ENCODE assay signal across 9 mouse cellular contexts in the genomic region with DNA sequence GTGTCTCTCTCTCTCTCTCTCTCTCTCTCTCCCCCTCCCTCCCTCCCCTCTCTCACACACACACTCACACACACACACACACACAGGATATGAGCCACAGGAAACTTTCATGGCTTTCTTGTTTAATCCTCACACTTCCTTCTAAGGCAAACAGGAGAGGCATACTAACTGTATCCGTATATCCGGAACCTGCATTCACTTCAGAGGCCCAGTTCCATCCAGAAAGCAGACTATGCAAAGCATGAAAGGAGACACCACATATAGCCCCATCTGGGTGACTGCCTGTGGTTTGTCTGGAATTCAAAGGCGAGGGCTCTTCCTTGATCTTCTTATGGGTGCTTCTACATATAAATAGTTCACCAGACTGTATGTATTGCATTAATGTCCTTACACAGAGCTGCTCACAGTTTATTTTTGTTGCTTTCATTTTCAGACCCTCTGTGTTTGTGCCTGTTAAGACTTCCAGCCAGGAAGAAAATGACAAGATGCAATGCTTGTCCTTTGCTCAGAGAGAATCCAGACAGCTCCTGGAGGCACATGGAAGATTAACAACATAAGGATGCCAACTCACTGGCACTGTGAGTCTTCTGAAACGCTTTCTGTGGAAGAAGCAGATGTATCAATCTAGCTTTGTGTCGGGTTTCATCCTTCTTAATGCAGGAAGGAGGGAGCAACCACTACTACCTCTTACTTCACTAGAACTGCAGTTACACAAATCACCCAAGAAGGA. TPM values are rescaled to one million over a fixed set of nuclear protein-coding genes. Genes with fewer than 3 reads are reported as not detected.
A peak's percentile ranks its signal among the peaks of the same experiment; 100 is the strongest.
DNase-seq lines count a peak whose midpoint lies in the region; ATAC-seq and TF ChIP-seq lines count a peak whose summit lies in the region.
"Had no signal": no experiment of that assay in that cellular context is flagged by ENCODE, and none has a peak within 500 bp of the region (broad histone marks: within the 10 kb centered on the region; RNA-seq: fewer than 3 reads in every experiment).

No protein-coding gene starts in this region.

- peak overlapping the region; percentile 91 for H3K27ac ChIP-seq in heart, adult 2 months
- peak overlapping the region; percentile 20; the same call in 1 of the 2 replicates for H3K27ac ChIP-seq in midbrain, embryonic 16.5 days (ENCODE audit: low read length)
- H3K27ac ChIP-seq in midbrain, embryonic 14.5 days (replicated peaks; ENCODE audit: low read depth, low read length): no peak overlapping the region
- peak overlapping the region; percentile 6; the same call in 1 of the 2 replicates for H3K27ac ChIP-seq in hindbrain, embryonic 15.5 days (replicated peaks)
- H3K27ac ChIP-seq in stomach, embryonic 15.5 days: peak overlapping the region; percentile 58

- H3K36me3 ChIP-seq in heart, adult 2 months (ENCODE audit: control insufficient read depth, insufficient read depth, low read length): peaks cover 53% of the 10 kb centered on the region
- 0 out of 2 replicates have a peak, but pooled peaks cover 4% of the 10 kb centered on the region for H3K36me3 ChIP-seq in midbrain, embryonic 16.5 days (ENCODE audit: control insufficient read depth, insufficient read depth, low read length)
- no peaks in the 10 kb centered on the region for H3K36me3 ChIP-seq in midbrain, embryonic 14.5 days (ENCODE audit: control insufficient read depth, insufficient read depth, low read length)
- no peaks in the 10 kb centered on the region for H3K36me3 ChIP-seq in hindbrain, embryonic 15.5 days
- H3K36me3 ChIP-seq in stomach, embryonic 15.5 days: no peaks in the 10 kb centered on the region

- H3K79me2 ChIP-seq in heart, adult 2 months (replicated peaks; ENCODE audit: control insufficient read depth, insufficient read depth, low read length): peaks cover 5% of the 10 kb centered on the region

- TF ChIP-seq EP300 in heart, adult 2 months (IDR thresholded peaks at IDR 0.05; ENCODE audit: insufficient read depth, low read depth, low read length): no peak

- H3K9ac ChIP-seq in heart, adult 2 months (ENCODE audit: low read depth, low read length): no peak overlapping the region
- H3K9ac ChIP-seq in midbrain, embryonic 16.5 days (ENCODE audit: low read depth, low read length): no peak overlapping the region
- no peak overlapping the region for H3K9ac ChIP-seq in midbrain, embryonic 14.5 days (replicated peaks; ENCODE audit: low read length)
- no peak overlapping the region for H3K9ac ChIP-seq in hindbrain, embryonic 15.5 days
- H3K9ac ChIP-seq in stomach, embryonic 15.5 days: no peak overlapping the region

- no peak for DNase-seq in heart, adult 2 months
- no peak for DNase-seq in heart, postnatal 14 days
- no peak for DNase-seq in midbrain, embryonic 14.5 days
- DNase-seq in cerebellum, postnatal 4 days (ENCODE audit: low spot score in 2 of 2): no peak
- DNase-seq in cerebellum, postnatal 25 days: no peak
- DNase-seq: cerebellum, adult 11 months had no signal

- TF ChIP-seq POLR2A in heart, adult 2 months (IDR thresholded peaks at IDR 0.05; ENCODE audit: insufficient read depth, low read depth, low read length): no peak

- 32% methylated on average over 5 of the region's 5 CpGs for WGBS in heart, adult 2 months
- WGBS in midbrain, embryonic 16.5 days: 83% methylated on average over 5 of the region's 5 CpGs
- WGBS in midbrain, embryonic 14.5 days: 89% methylated on average over 5 of the region's 5 CpGs
- 84% methylated on average over 5 of the region's 5 CpGs for WGBS in hindbrain, embryonic 15.5 days
- whole genome bisulfite sequencing in stomach, embryonic 15.5 days: 44% methylated on average over 5 of the region's 5 CpGs

- TF ChIP-seq CTCF in heart, adult 2 months (IDR thresholded peaks at IDR 0.05): no peak

- ATAC-seq in midbrain, embryonic 16.5 days: no peak
- no peak for ATAC-seq in midbrain, embryonic 14.5 days (ENCODE audit: low FRiP score, low TSS enrichment)
- no peak for ATAC-seq in hindbrain, embryonic 15.5 days (ENCODE audit: low FRiP score, low read depth)
- ATAC-seq in stomach, embryonic 15.5 days (ENCODE audit: insufficient read depth, low FRiP score, low read depth): no peak

- H3K4me2 ChIP-seq in midbrain, embryonic 16.5 days (ENCODE audit: low read length): no peak overlapping the region
- no peak overlapping the region for H3K4me2 ChIP-seq in midbrain, embryonic 14.5 days (ENCODE audit: low read length)
- H3K4me2 ChIP-seq in hindbrain, embryonic 15.5 days: no peak overlapping the region
- no peak overlapping the region for H3K4me2 ChIP-seq in stomach, embryonic 15.5 days

- H3K4me3 ChIP-seq in heart, adult 2 months: no peak overlapping the region
- H3K4me3 ChIP-seq in midbrain, embryonic 16.5 days (ENCODE audit: low read depth, low read length): no peak overlapping the region
- no peak overlapping the region for H3K4me3 ChIP-seq in midbrain, embryonic 14.5 days (replicated peaks; ENCODE audit: low read depth, low read length)
- no peak overlapping the region for H3K4me3 ChIP-seq in hindbrain, embryonic 15.5 days
- no peak overlapping the region for H3K4me3 ChIP-seq in stomach, embryonic 15.5 days (replicated peaks)

- intact Hi-C loops in heart, adult 2 months (cut with DNase I): loop anchor here (1.0 kb wide), 1 partner anchor 16 kb away; no protein-coding TSS in a partner anchor
- intact Hi-C loops in heart, postnatal 14 days (cut with DNase I): no loop called here

- no peaks in the 10 kb centered on the region for H3K27me3 ChIP-seq in heart, adult 2 months (ENCODE audit: control insufficient read depth, insufficient read depth, low read length)
- H3K27me3 ChIP-seq in midbrain, embryonic 16.5 days (ENCODE audit: control insufficient read depth, insufficient read depth, low read depth, low read length): no peaks in the 10 kb centered on the region
- H3K27me3 ChIP-seq in midbrain, embryonic 14.5 days (ENCODE audit: control insufficient read depth, insufficient read depth, low read length): no peaks in the 10 kb centered on the region
- no peaks in the 10 kb centered on the region for H3K27me3 ChIP-seq in hindbrain, embryonic 15.5 days
- no peaks in the 10 kb centered on the region for H3K27me3 ChIP-seq in stomach, embryonic 15.5 days (replicated peaks)

- H3K4me1 ChIP-seq in heart, adult 2 months (ENCODE audit: control insufficient read depth, insufficient read depth, low read length): peaks cover 60% of the 10 kb centered on the region
- H3K4me1 ChIP-seq in midbrain, embryonic 16.5 days (ENCODE audit: control insufficient read depth, insufficient read depth, low read length): peaks cover 2% of the 10 kb centered on the region; the same call in 1 of the 2 replicates
- no peaks in the 10 kb centered on the region for H3K4me1 ChIP-seq in midbrain, embryonic 14.5 days (ENCODE audit: control insufficient read depth, insufficient read depth, low read length)
- peaks cover 25% of the 10 kb centered on the region for H3K4me1 ChIP-seq in hindbrain, embryonic 15.5 days (replicated peaks)
- H3K4me1 ChIP-seq in stomach, embryonic 15.5 days: peaks cover 76% of the 10 kb centered on the region

- no peaks in the 10 kb centered on the region for H3K9me3 ChIP-seq in midbrain, embryonic 16.5 days (replicated peaks; ENCODE audit: control insufficient read depth, low read length, poor library complexity, severe bottlenecking)
- H3K9me3 ChIP-seq in midbrain, embryonic 14.5 days (ENCODE audit: control insufficient read depth, low read length): no peaks in the 10 kb centered on the region
- no peaks in the 10 kb centered on the region for H3K9me3 ChIP-seq in hindbrain, embryonic 15.5 days
- H3K9me3 ChIP-seq in stomach, embryonic 15.5 days: no peaks in the 10 kb centered on the region

RNA-seq across cellular contexts. Expression of gene Actn4, which starts 18.5 kb away (rescaled TPM):
- 10 to 100 TPM; 66.1 to 85.7 TPM for total RNA-seq in heart, adult 2 months (2021)
- polyA plus RNA-seq in heart, adult 2 months (2012; rRNA removed): 123 and 132 TPM in 2 replicates
- 100 to 1,000 TPM; 110 to 127 TPM for total RNA-seq in heart, postnatal 14 days (2021)
- 132 and 133 TPM in 2 replicates for polyA plus RNA-seq in midbrain, embryonic 16.5 days (2015; fragmentation: Nextera tagmentation; extraction: Ambion mirVana)
- polyA plus RNA-seq in midbrain, embryonic 14.5 days (2014; fragmentation: Nextera tagmentation; extraction: Ambion mirVana): 102 and 118 TPM in 2 replicates
- polyA plus RNA-seq in hindbrain, embryonic 15.5 days (2015; fragmentation: Nextera tagmentation; extraction: Ambion mirVana): 140 and 154 TPM in 2 replicates
- polyA plus RNA-seq in stomach, embryonic 15.5 days (2015; fragmentation: Nextera tagmentation; extraction: Ambion mirVana): 319 and 341 TPM in 2 replicates

RNA-seq across cellular contexts. Expression of gene Eif3k, which starts 38.0 kb away (rescaled TPM):
- total RNA-seq in heart, adult 2 months (2021): 100 to 1,000 TPM; 156 to 177 TPM
- polyA plus RNA-seq in heart, adult 2 months (2012; rRNA removed): 221 and 283 TPM in 2 replicates
- total RNA-seq in heart, postnatal 14 days (2021): 100 to 1,000 TPM; 157 to 159 TPM
- 279 TPM in 2 replicates for polyA plus RNA-seq in midbrain, embryonic 16.5 days (2015; fragmentation: Nextera tagmentation; extraction: Ambion mirVana)
- 320 and 343 TPM in 2 replicates for polyA plus RNA-seq in midbrain, embryonic 14.5 days (2014; fragmentation: Nextera tagmentation; extraction: Ambion mirVana)
- polyA plus RNA-seq in hindbrain, embryonic 15.5 days (2015; fragmentation: Nextera tagmentation; extraction: Ambion mirVana): 283 and 294 TPM in 2 replicates
- 370 and 373 TPM in 2 replicates for polyA plus RNA-seq in stomach, embryonic 15.5 days (2015; fragmentation: Nextera tagmentation; extraction: Ambion mirVana)

RNA-seq across cellular contexts. Expression of gene Map4k1, which starts 38.2 kb away (rescaled TPM):
- total RNA-seq in heart, adult 2 months (2021): 1 to 10 TPM in 1 of 2 experiments, under 1 TPM in 1; 0.91 to 1.1 TPM
- 2.7 and 3.4 TPM in 2 replicates for polyA plus RNA-seq in heart, adult 2 months (2012; rRNA removed)
- 1 to 10 TPM in 1 of 2 experiments, under 1 TPM in 1; 0.96 to 2.4 TPM for total RNA-seq in heart, postnatal 14 days (2021)
- polyA plus RNA-seq in midbrain, embryonic 16.5 days (2015; fragmentation: Nextera tagmentation; extraction: Ambion mirVana): 11.8 and 13.2 TPM in 2 replicates
- 5.5 and 10.2 TPM in 2 replicates for polyA plus RNA-seq in midbrain, embryonic 14.5 days (2014; fragmentation: Nextera tagmentation; extraction: Ambion mirVana)
- polyA plus RNA-seq in hindbrain, embryonic 15.5 days (2015; fragmentation: Nextera tagmentation; extraction: Ambion mirVana): 10.6 and 10.8 TPM in 2 replicates
- 7.8 and 9.3 TPM in 2 replicates for polyA plus RNA-seq in stomach, embryonic 15.5 days (2015; fragmentation: Nextera tagmentation; extraction: Ambion mirVana)
